Mouse (Mus musculus) hindlimb bud, embryonic 11.5 days (tissue): ENCODE data around the gene Ahr.

Experiments used
- DNase-seq: peaks from one replicate; pipeline ENCODE4 v3.0.0-alpha.2; 2012; ENCODE audit warnings: low read depth, low spot score; ENCODE audit errors: extremely low spot score

Gene Ahr

DNA sequence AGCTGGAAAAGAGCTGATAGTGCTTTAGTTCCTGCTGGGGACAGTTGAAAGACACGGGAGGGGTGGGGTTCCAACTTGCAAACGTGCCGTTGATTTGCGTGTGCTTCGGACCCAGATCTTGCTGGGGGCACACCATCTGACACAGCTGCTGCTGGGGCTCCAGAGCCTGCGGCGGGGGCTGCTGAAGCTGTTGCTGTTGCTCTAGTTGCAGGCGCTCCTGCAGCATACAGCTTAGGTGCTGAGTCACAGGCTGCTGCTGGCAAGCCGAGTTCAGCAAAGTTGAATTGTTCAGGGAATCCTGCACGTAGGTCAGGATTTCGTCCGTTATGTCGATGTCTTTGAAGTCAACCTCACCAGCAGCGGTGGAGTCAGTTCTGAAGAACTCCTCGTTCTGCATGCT is 30.8 kb downstream of the Ahr start:
- no peak for DNase-seq

DNA sequence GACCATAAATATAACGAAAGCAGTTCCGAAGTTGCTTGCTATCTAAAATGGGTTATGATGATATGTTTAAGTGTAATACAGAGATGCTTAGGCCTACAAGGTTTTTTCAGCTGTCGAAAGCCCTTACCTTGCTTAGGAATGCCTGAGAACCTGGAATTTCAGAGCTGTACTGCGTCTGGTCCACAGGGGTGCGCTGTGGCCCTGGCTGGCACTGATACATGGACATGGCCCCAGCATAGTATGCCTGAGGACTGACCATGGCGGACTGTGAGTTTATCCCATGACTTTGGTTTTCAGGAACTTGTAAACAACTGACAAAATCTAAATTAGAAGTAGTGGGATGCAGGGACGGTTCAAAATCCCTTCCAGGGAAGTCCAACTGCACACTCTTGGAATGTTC is 31.3 kb downstream of the Ahr start:
- DNase-seq, result no peak

DNA sequence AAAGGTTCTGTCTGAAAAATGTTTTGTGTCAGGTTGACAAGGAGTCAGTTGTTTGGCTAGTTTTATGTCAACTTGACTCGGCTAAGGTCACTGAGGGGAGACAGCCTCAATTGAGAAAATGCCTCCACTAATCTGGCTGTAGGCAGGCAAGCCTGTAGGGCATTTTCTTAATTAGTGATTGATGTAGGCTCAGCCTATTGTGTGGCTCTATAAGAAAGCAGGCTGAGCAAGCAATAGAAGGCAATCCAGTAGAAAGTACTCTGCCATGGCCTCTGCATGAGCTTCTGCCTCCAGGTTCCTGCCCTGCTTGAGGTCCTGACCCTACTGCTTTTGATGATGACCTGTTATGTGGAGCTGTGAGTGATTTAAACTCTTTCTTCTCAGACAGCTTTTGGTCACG is 33.4 kb downstream of the Ahr start:
- DNase-seq, result no peak

DNA sequence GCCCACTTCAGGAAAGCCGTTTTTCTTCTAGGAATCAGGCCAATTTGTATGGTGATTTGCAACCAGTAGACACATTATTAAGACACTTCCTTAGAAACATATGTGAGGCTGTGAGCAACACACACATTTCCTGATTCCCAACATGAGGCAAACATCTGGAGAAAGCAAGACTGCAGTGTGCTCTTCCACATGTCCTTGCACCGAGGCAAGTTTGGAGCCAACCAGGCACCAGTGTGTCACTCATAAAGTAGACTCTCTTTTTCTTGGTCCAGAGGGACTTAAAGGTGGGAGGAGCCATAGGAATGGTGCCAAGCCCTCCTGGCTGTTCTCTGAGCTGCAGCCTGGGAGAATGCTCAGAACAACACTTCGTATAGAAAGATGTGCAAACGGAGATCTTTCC is 39.6 kb downstream of the Ahr start:
- no peak for DNase-seq

DNA sequence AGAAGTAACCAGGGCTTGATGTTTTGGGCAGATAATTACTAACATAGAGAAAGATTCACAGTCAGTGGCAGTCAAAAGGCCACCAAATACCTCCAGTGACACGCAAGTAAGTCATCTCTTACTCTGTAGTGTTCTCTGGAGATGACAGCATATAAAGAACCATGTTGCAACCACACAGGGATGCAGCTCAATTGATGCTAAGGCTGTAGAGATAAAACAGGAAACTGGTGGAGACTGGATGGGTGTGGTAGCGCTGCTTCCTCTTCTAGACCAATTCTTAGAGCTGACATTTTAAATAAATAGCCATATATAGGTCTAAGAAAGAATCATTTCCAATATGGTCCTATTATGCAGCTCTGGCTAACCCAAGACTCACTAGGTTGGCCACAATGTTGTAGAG is 54.1 kb downstream of the Ahr start:
- DNase-seq, result no peak

DNA sequence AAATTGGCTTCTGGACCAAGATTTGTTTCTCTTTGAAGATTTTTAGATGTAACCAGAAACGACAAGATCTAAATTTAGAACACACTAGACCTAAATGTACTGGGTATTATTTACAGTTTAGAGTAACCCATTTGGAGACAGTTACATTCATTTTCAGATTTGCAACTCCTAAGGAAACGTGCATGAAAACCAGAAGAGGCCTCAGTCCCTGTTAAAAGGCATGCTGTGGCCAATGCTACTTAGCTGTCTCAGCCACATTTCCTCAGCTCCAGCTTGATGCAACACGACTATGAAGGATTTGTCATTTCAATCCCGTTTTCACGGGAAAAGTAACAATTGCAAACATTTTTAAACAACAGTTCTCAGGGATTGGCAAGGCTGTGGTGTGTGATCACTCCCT is 55.9 kb downstream of the Ahr start:
- no peak for DNase-seq

DNA sequence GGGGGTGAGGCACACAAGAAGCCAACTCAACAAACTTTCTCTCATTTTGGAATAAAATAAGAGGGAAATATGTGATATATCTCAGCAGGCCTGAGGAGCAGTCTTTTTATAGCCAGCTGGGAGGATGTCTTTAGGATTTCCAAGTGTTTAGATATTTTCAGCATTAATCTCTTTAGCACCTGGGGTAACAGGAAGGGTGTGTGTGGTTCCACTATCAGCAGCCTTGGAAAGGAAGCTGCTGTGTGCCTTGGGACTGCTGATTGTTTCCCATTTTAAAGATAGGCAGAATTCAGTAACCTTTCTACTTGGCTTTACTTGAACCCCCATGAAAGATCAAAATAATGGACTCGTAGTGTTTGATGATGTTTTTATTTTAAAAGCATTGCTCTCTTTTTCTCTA is 71.4 kb downstream of the Ahr start:
- DNase-seq, result no peak

DNA sequence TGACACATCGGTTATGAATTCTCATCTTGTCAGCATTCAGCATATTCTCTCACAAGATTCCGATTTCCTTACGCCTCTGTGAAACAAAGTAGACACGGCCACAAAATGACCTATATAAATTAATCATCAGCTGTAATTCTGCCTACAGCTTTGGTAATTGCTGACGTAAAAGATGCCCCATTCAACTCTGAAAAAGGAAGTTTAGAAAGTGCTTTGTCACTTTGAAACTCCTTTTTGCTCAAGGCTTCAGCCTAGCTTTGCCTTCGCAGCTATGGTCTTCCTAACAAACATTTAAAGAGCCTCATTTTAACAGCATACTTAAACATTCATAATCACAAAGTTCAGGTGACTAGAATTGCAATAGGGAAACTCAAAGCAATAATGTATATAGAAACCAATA is 72.2 kb downstream of the Ahr start:
- DNase-seq, result no peak

DNA sequence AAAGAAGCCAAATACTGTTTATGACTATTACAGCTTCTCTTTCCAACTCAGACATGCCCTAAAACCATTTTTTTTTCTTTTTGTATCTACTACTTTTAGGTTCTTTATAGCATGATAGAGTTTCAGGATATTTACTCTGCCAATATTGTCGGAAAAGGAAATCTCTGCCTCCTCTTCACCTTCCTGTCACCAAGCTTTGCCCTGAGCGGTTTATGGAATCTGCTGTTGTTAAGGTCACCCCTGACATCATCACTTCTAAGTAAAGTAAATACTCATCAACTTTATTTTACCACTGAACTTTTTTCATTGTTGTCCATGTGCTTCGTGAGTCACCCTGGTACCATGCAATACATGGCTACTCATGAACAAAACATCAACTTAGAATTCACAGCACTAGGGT is 75.2 kb downstream of the Ahr start:
- no peak for DNase-seq
